Mouse (Mus musculus) left cerebral cortex, adult 18-20 months (tissue): ENCODE measurements around the gene Rbm17. TPM values are rescaled to one million over a fixed set of nuclear protein-coding genes. Genes with fewer than 3 reads are reported as not detected.
"Not testable (repeated sequence)": the region's sequence is repeated elsewhere in the genome, so short reads cannot be mapped to it uniquely, and the experiment has no call there.

Experiments used
- DNase-seq, 2 experiments: peaks; one replicate each; pipeline ENCODE4 v3.0.0; 2021 to 2022; ENCODE audit warnings: low spot score in 2 of 2, mixed read lengths in 1 of 2
- long read RNA-seq, 2 experiments: library from polyadenylated mRNA; stranded (forward); transcript quantifications; one replicate each; pipeline ENCODE4 v2.0.0; 2021
- total RNA-seq, 2 experiments: library from RNA; stranded (reverse); gene quantifications; 2 replicates each; pipeline ENCODE4 v1.2.3; 2021

Gene Rbm17
- 10 to 100 TPM; 88.5 to 93.5 TPM for total RNA-seq
- long read RNA-seq, experiment 1, transcript Rbm17-201 (12 exons, 1,599 nt) = major isoform, 65 of 76 reads
- long read RNA-seq, experiment 1, partial matches to known transcripts = 4 of 76 reads
- long read RNA-seq, experiment 1, other reads (novel, unspliced or antisense) = 7 of 76 reads
- long read RNA-seq, experiment 2, transcript Rbm17-201 (12 exons, 1,599 nt) = major isoform, 47 of 58 reads
- long read RNA-seq, experiment 2, partial matches to known transcripts = 2 of 58 reads
- long read RNA-seq, experiment 2, other reads (novel, unspliced or antisense) = 9 of 58 reads

DNA sequence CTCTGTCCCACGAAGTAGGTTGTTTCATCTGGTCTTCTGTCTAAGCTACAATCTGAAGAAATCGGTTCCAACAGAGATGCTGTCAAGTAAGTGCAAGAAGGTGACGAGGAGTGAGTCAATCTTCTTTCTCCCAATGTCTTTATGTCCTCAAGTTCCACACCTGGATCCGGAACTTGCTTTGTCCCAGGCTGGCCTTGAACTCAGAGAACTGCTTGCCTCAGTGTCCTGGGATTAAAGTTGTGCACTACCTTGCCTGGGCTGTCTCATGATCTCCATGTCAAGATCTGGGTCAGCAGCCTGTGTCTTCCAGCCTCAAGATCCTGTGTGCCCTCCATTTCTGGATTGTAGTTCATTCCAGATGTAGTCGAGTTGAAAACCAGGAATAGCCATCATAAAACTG, at the start of gene Rbm17:
Gene Rbm17, minus strand, starts transcription at position 101 of the 400 bp plus-strand sequence.
- DNase-seq = no peak

- no peak for DNase-seq
Measured at GRCm38 (mm10) chr2:11653330-11653729, 49.4 kb upstream of the Rbm17 start.

DNA sequence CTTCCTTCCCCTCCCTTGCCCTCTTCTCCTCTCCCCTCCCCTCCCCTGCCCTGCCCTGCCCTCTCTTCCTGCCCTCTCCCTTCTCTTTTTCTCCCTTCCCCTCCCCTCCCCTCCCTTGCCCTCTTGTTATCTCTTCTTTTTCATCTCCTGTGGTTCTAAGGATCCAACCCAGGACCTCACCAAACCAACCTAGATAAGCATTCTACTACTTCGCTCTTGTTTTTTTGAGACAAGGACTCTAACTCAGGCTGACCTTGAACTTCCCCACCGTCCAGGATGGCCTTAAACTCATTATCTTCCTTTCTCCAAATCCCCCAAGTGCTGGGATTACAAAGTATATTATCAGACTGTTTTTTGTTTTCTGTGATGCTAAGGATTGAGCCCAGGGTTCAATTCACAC, 48.8 kb upstream of the Rbm17 start:
- DNase-seq = no peak

- DNase-seq = no peak
Measured at GRCm38 (mm10) chr2:11652196-11652595, 48.2 kb upstream of the Rbm17 start.

GRCm38 (mm10) chr2:11651476-11651875, 47.5 kb upstream of the Rbm17 start:
- no peak for DNase-seq

DNA sequence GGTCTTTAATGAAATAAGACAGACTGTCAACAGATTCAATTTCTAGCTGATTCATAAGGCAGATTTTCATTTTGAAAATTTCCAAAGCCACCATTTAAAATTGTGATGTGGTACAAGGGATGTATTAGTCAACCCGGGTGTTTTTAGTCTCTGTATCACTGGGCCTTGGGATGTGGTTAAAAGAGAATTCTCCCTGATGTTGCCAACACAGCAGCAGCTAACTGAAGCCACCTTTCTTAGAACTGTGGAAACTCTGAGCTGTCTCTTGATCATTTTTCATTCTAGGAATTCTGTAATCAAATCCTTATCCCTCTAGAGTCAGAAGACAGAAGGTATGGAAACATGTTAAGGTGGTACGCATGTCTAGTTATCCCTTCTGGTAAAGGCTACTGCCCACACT, 41.3 kb upstream of the Rbm17 start:
- no peak for DNase-seq

DNA sequence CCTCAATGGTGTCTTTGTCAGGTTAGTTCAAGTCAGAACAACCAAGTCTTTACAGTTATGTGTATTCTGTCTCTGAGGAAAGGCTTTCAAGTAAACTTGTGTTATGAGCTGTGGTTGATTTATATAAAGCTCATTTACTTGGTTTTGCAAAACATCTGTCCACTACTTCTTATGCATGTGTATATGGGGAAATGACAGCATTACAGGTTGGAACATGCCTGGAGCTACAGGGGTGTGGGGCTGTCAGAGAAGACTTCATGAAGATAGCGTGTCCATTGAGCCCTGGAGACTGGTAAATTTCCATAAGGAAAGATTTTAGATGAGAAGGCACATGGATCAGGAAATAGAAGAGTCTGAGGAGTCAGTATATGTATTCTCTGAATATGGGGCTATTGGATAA, 40.1 kb upstream of the Rbm17 start:
- no peak for DNase-seq

- no peak for DNase-seq
Measured at GRCm38 (mm10) chr2:11642451-11642941, 38.5 kb upstream of the Rbm17 start, which contains the start of gene Il2ra. Il2ra (plus strand) TSS chr2:11642807.

GRCm38 (mm10) chr2:11637115-11637514, 33.2 kb upstream of the Rbm17 start:
- DNase-seq = no peak

DNA sequence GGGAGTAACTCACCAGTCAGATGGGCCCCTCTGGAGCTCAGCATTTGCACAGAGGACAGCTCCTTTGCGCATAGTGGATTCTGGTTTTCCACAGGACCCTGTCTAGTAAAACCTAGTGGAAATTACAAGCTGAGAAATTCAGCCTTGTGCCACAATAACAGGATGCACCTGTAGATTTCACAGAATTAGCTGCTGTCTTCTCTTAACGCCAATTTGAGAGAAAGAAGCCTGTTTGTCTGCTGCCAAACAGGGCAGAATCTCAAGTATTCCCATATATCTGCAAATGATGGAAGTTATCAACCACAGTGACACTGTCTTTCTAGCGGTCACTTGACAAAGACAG, 32.2 kb upstream of the Rbm17 start:
- no peak for DNase-seq

DNA sequence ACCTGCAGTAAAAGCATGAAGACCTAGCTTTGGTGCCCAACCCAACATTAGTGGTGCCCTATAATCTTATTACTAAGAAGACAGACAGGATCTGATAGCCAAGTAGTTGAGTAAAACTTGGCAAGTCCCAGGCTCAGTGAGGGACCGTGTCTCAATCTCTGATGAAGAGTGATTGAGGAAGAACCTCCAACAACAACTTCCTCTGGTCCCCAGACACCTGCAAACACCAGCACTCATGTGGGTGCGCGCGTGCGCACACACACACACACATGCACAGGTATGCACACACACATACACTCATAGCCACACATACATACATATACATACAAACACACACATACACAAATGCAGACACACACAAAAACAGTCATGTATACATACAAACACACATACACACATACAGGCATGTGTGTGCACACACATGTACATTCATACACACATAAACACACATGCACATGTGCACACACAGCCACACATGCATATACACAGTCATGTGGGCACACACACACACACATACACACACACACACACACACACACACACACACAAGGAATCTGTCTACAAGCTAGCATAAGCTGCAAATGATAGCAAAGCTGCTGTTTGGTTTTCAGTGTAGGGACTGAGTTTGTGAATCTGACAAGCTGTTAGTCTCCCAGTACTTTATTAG, 31.7 kb upstream of the Rbm17 start:
- no peak for DNase-seq

- no peak for DNase-seq
Measured at GRCm38 (mm10) chr2:11635035-11635434, 31.1 kb upstream of the Rbm17 start.

DNA sequence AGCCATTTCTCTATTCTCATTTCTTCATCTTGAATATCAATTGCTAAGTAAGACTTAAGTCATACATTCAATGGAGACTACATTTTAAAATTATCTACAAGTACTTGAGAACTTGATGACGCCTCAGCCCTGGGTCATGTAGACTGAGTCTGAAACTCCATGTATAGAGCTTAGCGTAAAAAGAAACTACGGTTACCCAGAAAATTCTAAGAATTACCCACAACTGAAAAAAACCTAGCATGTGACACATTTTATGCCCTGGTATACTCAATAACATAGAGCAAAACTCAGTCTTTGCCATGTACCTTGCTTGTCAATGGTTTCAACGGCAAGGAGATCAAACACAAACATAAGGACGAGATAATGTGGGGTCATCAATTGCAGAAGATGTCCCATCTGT, 21.9 kb upstream of the Rbm17 start, which contains the start of gene Gm17490:
Gene Gm17490, minus strand, starts transcription at position 375 of the 400 bp plus-strand sequence.
- no peak for DNase-seq

DNA sequence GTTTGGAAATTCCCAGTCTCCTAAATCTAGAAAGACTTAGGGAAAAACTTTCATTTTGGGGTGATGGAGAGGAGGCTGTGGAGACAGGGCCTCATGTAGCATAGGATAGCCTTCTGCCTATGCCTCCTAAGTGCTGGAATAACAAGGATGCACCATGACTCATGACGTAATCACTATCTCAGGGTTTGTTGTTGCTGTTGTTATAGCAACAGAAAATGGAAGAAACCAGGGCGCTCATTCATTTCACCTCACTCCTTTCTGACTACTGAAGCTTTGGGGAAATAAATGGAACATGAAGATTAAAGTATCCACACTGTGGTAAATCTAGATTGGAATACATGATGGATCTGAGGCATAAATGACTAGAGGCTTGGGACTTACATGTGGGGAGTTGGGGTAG, 19.8 kb upstream of the Rbm17 start:
- DNase-seq = no peak

- no peak for DNase-seq
Measured at GRCm38 (mm10) chr2:11623173-11623572, 19.2 kb upstream of the Rbm17 start.

DNA sequence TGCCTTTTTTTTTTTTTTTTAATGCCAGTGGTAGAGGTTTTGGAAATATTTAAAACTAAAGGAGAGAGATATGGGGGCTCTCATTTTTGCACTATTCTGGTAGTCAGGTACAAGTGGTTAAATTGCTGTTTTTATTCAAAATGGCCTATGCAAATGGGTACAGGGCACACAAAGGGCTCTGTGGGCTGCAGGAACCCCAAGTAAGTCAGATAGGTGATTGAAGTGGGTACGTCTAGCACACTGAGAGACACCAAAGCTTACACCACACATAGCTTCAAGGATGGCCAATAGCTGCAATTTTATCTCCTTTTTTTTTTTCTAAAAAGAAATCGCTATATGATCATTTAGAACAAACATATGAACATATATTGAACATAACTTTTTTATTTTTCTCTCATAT, 15.6 kb upstream of the Rbm17 start:
- no peak for DNase-seq

GRCm38 (mm10) chr2:11616846-11617245, 12.9 kb upstream of the Rbm17 start:
- DNase-seq = no peak

- not testable (repeated sequence) for DNase-seq
Measured at GRCm38 (mm10) chr2:11612939-11613338, 9.0 kb upstream of the Rbm17 start.

DNA sequence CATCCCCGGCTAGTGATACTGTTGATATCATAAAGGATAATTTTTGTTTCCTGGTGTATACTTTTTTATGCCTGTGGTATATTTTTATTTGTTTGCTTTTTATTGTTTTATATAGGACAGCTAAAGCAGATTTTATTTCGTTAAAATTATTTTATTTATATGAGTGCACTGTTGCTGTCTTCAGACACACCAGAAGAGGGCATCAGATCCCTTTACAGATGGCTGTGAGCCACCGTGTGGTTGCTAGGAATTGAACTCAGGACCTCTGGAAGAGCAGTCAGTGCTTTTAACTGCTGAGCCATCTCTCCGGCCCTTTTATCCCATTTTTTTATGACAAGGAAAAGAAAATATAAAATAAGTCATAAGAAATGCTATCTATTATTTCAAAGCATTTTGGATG, 2.8 kb upstream of the Rbm17 start:
- not testable (repeated sequence) for DNase-seq

GRCm38 (mm10) chr2:11604911-11605310, 958 bp upstream of the Rbm17 start:
- DNase-seq = no peak

GRCm38 (mm10) chr2:11602506-11603489, 1.2 kb downstream of the Rbm17 start:
- peak; percentile 96 to 98 for DNase-seq
